Mouse (Mus musculus): ENCODE measurements around the gene Psmg1.

DNA sequence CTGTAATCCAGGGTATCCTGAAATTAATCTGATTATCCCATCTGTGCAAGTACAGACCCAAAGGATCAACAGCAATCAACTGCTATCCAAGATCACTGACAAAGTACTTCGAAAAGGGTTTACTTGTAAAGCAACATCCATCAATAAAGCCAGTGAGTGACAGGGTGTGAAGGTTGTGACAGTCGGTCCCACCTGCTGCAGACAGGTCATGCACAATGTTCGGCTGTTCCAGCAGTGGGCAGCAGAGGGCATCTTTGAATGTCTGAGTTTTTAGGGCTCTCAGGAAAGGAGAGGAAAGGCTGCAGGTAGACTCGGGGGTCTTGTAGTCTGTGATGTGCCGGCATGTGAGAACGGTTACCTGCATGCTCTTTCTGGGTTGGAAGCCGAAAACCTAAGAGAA, 7.2 kb downstream of the Psmg1 start:
- TF ChIP-seq GATA1 (IDR thresholded peaks at IDR 0.05; ENCODE audit: low read length) (no peak), TAL1 (IDR thresholded peaks at IDR 0.05; ENCODE audit: low read length) (no peak)

Data from erythroblast, embryonic 14.5 days (primary cell).